Mouse (Mus musculus) midbrain, embryonic 12.5 days (tissue): ENCODE data around the gene Ccdc124. TPM values are rescaled to one million over a fixed set of nuclear protein-coding genes. Genes with fewer than 3 reads are reported as not detected.

Experiments used
- ATAC-seq: fragments of 200-750 bp; cut with Nextera tagmentation; 2 replicates; pipeline ENCODE4 v1.8.0; 2017; ENCODE audit warnings: low read depth, moderate TSS enrichment, moderate library complexity; ENCODE audit not compliant: low FRiP score
- H3K27ac ChIP-seq: fragments of 300-500 bp; sonication (generic); replicated peaks from 2 replicates; pipeline ENCODE4 v1.5.1; 2016; ENCODE audit warnings: mild to moderate bottlenecking
- H3K27me3 ChIP-seq: fragments of 300-500 bp; sonication (generic); 2 replicates; pipeline ENCODE4 v1.6.1; 2016; ENCODE audit warnings: mild to moderate bottlenecking
- H3K36me3 ChIP-seq: fragments of 300-500 bp; sonication (generic); 2 replicates; pipeline ENCODE4 v1.6.1; 2016
- H3K4me1 ChIP-seq: fragments of 300-500 bp; sonication (generic); 2 replicates; pipeline ENCODE4 v1.6.1; 2016
- H3K4me2 ChIP-seq: fragments of 300-500 bp; sonication (generic); replicated peaks from 2 replicates; pipeline ENCODE4 v1.6.1; 2016; ENCODE audit warnings: mild to moderate bottlenecking, moderate library complexity
- H3K4me3 ChIP-seq: fragments of 300-500 bp; sonication (generic); 2 replicates; pipeline ENCODE4 v1.5.1; 2016; ENCODE audit warnings: mild to moderate bottlenecking
- H3K9ac ChIP-seq: fragments of 300-500 bp; sonication (generic); replicated peaks from 2 replicates; pipeline ENCODE4 v1.6.1; 2016; ENCODE audit warnings: mild to moderate bottlenecking, moderate library complexity
- H3K9me3 ChIP-seq: fragments of 300-500 bp; sonication (generic); 2 replicates; pipeline ENCODE4 v1.6.1; 2016; ENCODE audit warnings: mild to moderate bottlenecking
- WGBS: fragments of 180-500 bp; shearing (Covaris S2); methylation state at CpG from one replicate; pipeline ENCODE4 v1.1.7; 2016; 5-methylcytosine and 5-hydroxymethylcytosine counted together
- polyA plus RNA-seq: library from polyadenylated mRNA; unstranded; fragments of >200 nt; fragmentation: Nextera tagmentation; extraction: Ambion mirVana; gene quantifications from 2 replicates; pipeline ENCODE4 v1.2.1, GENCODE M21; 2016

Ccdc124 gene
- 145 and 152 TPM in 2 replicates for polyA plus RNA-seq

- Histone ChIP-seq H3K9me3 (no peaks in the 10 kb centered on the region), H3K4me1 (peaks cover 23% of the 10 kb centered on the region), H3K27me3 (peaks cover 6% of the 10 kb centered on the region; the same call in 1 of the 2 replicates), H3K4me2 (peak within 1 kb of the TSS; percentile 87), H3K36me3 (no peaks in the 10 kb centered on the region), H3K27ac (peak within 1 kb of the TSS; percentile 80), H3K4me3 (peak within 1 kb of the TSS; percentile 77), H3K9ac (peak within 1 kb of the TSS; percentile 73)
- ATAC-seq, result peak; percentile 90
- WGBS, result 1% methylated on average over 46 of the region's 46 CpGs
Observed at GRCm38 (mm10) chr8:70873364-70873985, at the start of gene Ccdc124. Gene Ccdc124 (minus strand): TSS chr8:70873935.

DNA sequence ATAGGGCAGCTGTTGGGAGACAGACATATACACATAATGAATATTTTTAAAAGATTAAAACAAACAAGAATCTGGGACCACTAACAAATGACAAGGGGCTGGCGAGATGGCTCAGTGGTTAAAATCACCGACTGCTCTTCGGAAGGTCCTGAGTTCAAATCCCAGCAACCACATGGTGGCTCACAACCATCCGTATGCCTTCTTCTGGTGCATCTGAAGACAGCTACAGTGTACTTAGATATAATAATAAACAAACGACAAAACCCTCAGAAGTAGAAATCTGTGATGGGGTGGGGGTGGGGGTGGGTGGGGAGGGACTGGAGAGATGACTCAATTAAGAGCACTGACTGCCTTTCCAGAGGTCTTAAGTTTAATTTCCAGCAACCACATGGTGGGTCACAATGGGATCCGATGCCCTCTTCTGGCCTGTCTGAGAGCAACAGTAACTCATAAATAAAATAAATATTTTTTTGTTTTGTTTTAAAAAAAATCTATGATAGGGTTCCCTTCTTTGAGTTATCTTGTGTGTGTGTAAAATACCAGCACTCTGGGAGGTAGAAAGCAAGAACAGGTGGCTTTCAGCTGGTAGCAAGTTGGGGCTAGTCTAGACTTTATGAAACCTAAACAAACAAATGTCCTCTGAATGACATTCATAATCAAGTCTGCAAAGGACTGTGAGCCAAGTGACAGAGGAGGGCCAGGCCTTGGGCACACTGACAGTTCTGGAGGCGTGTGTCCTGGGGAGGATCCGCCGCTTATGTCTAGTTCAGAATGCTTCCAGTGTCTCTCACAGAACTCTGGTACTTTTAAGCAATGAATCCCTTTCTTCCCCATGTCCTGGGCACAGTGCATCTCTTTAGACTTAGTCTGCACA lies 46.6 kb upstream of the Ccdc124 start:
- 88% methylated on average over 9 of the region's 9 CpGs for WGBS
- Histone ChIP-seq H3K27me3 (no peaks in the 10 kb centered on the region), H3K9ac (no peak overlapping the region), H3K4me3 (no peak overlapping the region), H3K9me3 (no peaks in the 10 kb centered on the region), H3K36me3 (peaks cover 56% of the 10 kb centered on the region), H3K4me2 (no peak overlapping the region), H3K4me1 (no peaks in the 10 kb centered on the region), H3K27ac (no peak overlapping the region)
- ATAC-seq, result no peak

GRCm38 (mm10) chr8:70914704-70915103 lies 41.0 kb upstream of the Ccdc124 start:
- Histone ChIP-seq H3K9me3 (no peaks in the 10 kb centered on the region), H3K4me3 (no peak overlapping the region), H3K36me3 (peaks cover 88% of the 10 kb centered on the region), H3K9ac (no peak overlapping the region), H3K27ac (no peak overlapping the region), H3K4me1 (no peaks in the 10 kb centered on the region), H3K4me2 (no peak overlapping the region), H3K27me3 (no peaks in the 10 kb centered on the region)
- WGBS, result 92% methylated on average over 17 of the region's 17 CpGs
- ATAC-seq, result no peak

GRCm38 (mm10) chr8:70913523-70913922 lies 39.8 kb upstream of the Ccdc124 start:
- 94% methylated on average over 26 of the region's 26 CpGs for WGBS
- H3K27ac ChIP-seq, result no peak overlapping the region
- H3K9ac ChIP-seq, result no peak overlapping the region
- H3K9me3 ChIP-seq, result no peaks in the 10 kb centered on the region
- no peak overlapping the region for H3K4me3 ChIP-seq
- no peak for ATAC-seq
- no peak overlapping the region for H3K4me2 ChIP-seq
- H3K36me3 ChIP-seq, result peaks cover 77% of the 10 kb centered on the region
- no peaks in the 10 kb centered on the region for H3K4me1 ChIP-seq
- no peaks in the 10 kb centered on the region for H3K27me3 ChIP-seq

GRCm38 (mm10) chr8:70912955-70913354 lies 39.2 kb upstream of the Ccdc124 start:
- Histone ChIP-seq H3K36me3 (peaks cover 72% of the 10 kb centered on the region), H3K4me2 (no peak overlapping the region), H3K4me3 (no peak overlapping the region), H3K27ac (no peak overlapping the region), H3K9ac (no peak overlapping the region), H3K4me1 (no peaks in the 10 kb centered on the region), H3K9me3 (no peaks in the 10 kb centered on the region), H3K27me3 (no peaks in the 10 kb centered on the region)
- 90% methylated on average over 30 of the region's 30 CpGs for WGBS
- ATAC-seq, result no peak

DNA sequence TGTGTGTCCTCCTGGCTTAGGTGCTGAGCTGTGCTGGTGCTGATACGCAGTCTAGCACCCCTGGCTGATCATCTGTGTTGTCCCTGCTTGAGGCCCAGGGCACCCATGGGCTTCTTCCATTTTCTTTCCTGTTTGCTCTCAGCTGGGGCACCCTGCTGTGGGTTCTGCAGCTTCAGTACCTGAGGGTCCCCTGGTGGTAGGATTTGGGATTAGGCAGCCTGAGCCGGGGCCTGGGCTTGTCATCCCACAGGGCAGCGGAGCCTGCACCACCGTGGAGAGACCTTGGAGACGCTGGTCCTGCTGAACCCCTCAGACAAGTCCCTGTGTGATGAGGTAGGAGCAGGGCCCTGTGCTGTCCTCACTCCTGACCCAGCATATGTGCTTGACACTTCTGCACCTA lies 37.9 kb upstream of the Ccdc124 start:
- Histone ChIP-seq H3K27me3 (no peaks in the 10 kb centered on the region), H3K4me3 (no peak overlapping the region), H3K27ac (no peak overlapping the region), H3K4me1 (peaks cover 6% of the 10 kb centered on the region), H3K36me3 (peaks cover 59% of the 10 kb centered on the region), H3K4me2 (no peak overlapping the region), H3K9ac (no peak overlapping the region), H3K9me3 (no peaks in the 10 kb centered on the region)
- WGBS, result 76% methylated on average over 5 of the region's 5 CpGs
- ATAC-seq, result no peak

DNA sequence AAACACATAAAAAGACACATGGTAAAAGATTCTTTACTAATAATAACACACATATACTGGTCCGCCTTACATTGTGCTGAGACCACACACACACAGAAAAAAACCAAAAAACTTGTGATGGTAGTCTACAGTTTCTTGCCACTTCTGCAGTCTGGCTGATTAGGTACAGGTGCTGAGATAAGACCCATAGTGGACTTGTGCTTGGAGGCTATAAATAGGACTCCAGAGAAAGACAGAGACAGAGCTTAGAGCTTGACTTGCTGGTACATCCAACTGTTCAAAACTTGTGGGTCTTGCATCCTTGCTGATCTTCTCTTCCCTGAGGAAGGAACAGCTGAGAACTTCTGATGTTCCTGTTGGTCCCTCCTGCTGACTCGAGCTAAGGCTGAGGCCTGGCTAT lies 33.8 kb upstream of the Ccdc124 start:
- ATAC-seq, result no peak
- Histone ChIP-seq H3K4me3 (no peak overlapping the region), H3K9me3 (no peaks in the 10 kb centered on the region), H3K4me2 (no peak overlapping the region), H3K9ac (no peak overlapping the region), H3K27ac (no peak overlapping the region), H3K27me3 (peaks cover 21% of the 10 kb centered on the region), H3K36me3 (peaks cover 18% of the 10 kb centered on the region), H3K4me1 (peaks cover 14% of the 10 kb centered on the region)
- 92% methylated on average over 2 of the region's 2 CpGs for WGBS

DNA sequence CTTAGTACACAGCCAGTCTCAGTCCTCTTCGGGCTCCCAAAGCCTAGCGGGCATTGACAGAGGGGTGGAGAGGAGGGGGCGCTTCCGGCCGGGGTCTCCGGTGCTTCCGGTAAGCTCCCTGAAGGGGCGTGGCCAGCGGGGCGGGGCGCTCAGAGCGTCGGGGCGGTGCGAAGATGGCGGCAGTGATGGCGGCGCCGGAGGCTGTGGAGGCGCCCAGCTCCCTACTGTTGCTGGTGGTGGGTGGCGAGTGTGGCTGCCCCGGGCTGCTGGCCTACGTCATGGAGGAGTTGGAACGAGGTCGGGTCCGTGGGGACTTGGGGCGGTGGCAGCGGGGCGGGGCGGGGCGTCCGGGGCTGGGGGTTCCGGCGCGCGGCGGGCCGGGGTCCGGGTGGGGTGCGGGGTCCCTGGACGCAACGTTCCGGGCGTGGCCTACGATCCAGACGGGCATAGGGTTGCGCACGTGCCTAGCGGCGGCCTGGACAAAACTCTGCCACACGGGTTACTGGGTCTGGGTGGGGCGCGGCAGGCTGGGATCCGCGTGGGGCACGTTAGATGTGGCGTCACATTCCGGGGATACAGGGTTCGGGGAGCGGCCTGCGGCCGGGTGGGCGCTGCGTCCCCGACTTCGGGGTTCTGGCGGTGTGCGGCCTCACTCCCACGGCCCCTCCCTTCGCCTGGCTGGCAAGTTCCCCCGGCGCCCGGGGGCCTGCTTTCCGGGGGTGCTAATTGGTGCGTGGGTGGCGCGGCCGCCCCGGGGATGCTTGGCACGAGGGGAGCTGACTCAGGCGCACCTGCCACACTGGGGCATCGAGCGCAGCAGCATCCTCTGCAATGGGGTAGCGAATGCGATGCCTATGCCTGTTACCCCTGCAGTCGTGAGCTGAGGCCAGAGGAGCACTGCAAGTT lies 32.3 kb upstream of the Ccdc124 start, which contains the start of gene Map1s:
Gene Map1s, plus strand, starts transcription at position 102 of the 906 bp plus-strand sequence.
- WGBS, result under 1% methylated on average over 78 of the region's 86 CpGs
- ATAC-seq, result peak; percentile 96
- Histone ChIP-seq H3K36me3 (peaks cover 5% of the 10 kb centered on the region), H3K9me3 (no peaks in the 10 kb centered on the region), H3K4me1 (peaks cover 14% of the 10 kb centered on the region), H3K27ac (peak within 1 kb of the TSS; percentile 88), H3K4me3 (peak within 1 kb of the TSS; percentile 96), H3K4me2 (peak within 1 kb of the TSS; percentile 96), H3K27me3 (peaks cover 31% of the 10 kb centered on the region), H3K9ac (peak within 1 kb of the TSS; percentile 92)

GRCm38 (mm10) chr8:70905463-70905830 lies 31.7 kb upstream of the Ccdc124 start:
- peak overlapping the region; percentile 88 for H3K27ac ChIP-seq

DNA sequence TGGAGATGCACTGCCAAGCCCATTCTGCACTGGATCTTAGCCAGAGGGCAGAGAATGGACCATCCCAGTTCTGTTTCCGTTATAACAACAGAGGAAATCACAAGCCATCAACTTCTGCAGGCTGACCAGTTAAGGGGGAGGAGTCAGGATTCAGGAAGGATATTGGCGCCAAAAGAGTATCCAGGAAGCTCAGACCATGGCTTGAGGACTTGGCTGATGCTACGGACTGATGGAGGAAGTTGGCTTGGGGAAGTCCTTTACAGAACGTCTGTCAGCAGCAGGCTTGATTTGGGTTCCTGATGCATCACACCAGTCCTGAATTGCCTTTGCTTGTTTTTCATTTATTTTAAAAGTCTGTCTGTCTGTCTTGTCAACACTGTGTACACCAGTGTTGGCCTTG lies 30.8 kb upstream of the Ccdc124 start:
- ATAC-seq, result no peak

More at GRCm38 (mm10) chr8:70905463-70905830, 31.7 kb upstream of the Ccdc124 start:
- Histone ChIP-seq H3K4me2 (peak overlapping the region; percentile 96), H3K36me3 (no peaks in the 10 kb centered on the region; the same call in 1 of the 2 replicates), H3K4me3 (peak overlapping the region; percentile 96), H3K27me3 (peaks cover 31% of the 10 kb centered on the region), H3K9ac (peak overlapping the region; percentile 92), H3K9me3 (no peaks in the 10 kb centered on the region), H3K4me1 (peaks cover 14% of the 10 kb centered on the region)
- WGBS, result 17% methylated on average over 8 of the region's 8 CpGs
- ATAC-seq, result peak; percentile 46

DNA sequence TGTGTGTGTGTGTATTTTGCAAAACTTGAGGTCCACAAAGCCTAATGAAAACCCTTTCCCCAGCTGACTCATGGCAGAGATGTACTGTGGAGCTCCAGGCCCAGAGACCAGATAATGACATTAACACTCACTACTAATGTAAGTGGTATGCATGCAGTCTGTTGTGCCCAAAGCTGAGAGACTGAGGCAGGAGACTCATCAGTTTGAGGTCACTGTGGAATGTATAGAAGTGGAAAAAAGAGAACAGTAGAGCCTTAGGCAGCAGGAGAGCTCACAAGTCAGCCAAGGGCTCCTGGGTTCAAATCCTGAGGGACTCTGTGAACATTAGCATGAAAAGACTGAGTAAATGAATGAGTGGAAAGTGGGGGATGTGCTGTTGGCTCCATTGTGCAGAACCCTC lies 29.8 kb upstream of the Ccdc124 start:
- H3K36me3 ChIP-seq, result no peaks in the 10 kb centered on the region
- no peak overlapping the region for H3K27ac ChIP-seq
- no peaks in the 10 kb centered on the region for H3K9me3 ChIP-seq
- H3K4me3 ChIP-seq, result no peak overlapping the region
- no peak for ATAC-seq
- H3K4me1 ChIP-seq, result peaks cover 14% of the 10 kb centered on the region
- H3K4me2 ChIP-seq, result no peak overlapping the region
- peaks cover 31% of the 10 kb centered on the region for H3K27me3 ChIP-seq
- no peak overlapping the region for H3K9ac ChIP-seq

More for the DNA sequence above, 30.8 kb upstream of the Ccdc124 start:
- 69% methylated on average over 4 of the region's 4 CpGs for WGBS
- Histone ChIP-seq H3K4me3 (no peak overlapping the region), H3K27me3 (peaks cover 31% of the 10 kb centered on the region), H3K36me3 (no peaks in the 10 kb centered on the region; the same call in 1 of the 2 replicates), H3K4me1 (peaks cover 14% of the 10 kb centered on the region), H3K27ac (no peak overlapping the region), H3K4me2 (no peak overlapping the region), H3K9ac (no peak overlapping the region), H3K9me3 (no peaks in the 10 kb centered on the region)
